Mouse (Mus musculus) spleen, adult 2 months (tissue): Measurements from ENCODE around the gene Lhx4.

Experiments used
- CTCF ChIP-seq: fragments of 200-500 bp; IDR thresholded peaks from 2 replicates; pipeline ENCODE4 v1.5.1; 2011; ENCODE audit warnings: mild to moderate bottlenecking, inconsistent platforms; ENCODE audit not compliant: insufficient read depth, insufficient read length, insufficient replicate concordance; ENCODE audit errors: extremely low read depth
- POLR2A ChIP-seq: fragments of 200-500 bp; IDR thresholded peaks from 2 replicates; pipeline ENCODE4 v1.6.1; 2011; ENCODE audit warnings: low read depth, low read length, inconsistent platforms

GRCm38 (mm10) chr1:155654961-155655360 lies 96.5 kb downstream of the Lhx4 start:
- TF ChIP-seq CTCF (no peak), POLR2A (no peak)
